Mouse (Mus musculus) intestine, embryonic 14.5 days (tissue): ENCODE data around the gene Fndc5. TPM values are rescaled to one million over a fixed set of nuclear protein-coding genes. Genes with fewer than 3 reads are reported as not detected.

Experiments
- polyA plus RNA-seq: library from polyadenylated mRNA; unstranded; fragments of >200 nt; fragmentation: Nextera tagmentation; extraction: Ambion mirVana; gene quantifications from 2 replicates; pipeline ENCODE4 v1.2.1, GENCODE M21; 2014

Fndc5 gene
- polyA plus RNA-seq, 1 experiment from 2014 or later, result 2.4 TPM

Other genes starting within 250 kb of the Fndc5 start
- 17.5 and 20.1 TPM in 2 replicates for gene Azin2, start 174.6 kb upstream of the Fndc5 start, polyA plus RNA-seq
- 183 and 184 TPM in 2 replicates for gene Ak2, start 145.0 kb upstream of the Fndc5 start, polyA plus RNA-seq
- gene Rnf19b, start 78.7 kb upstream of the Fndc5 start, polyA plus RNA-seq, result 7.4 and 8.4 TPM in 2 replicates
- gene Tmem54, start 31.5 kb upstream of the Fndc5 start, polyA plus RNA-seq, result 32.2 and 45.9 TPM in 2 replicates
- gene Hpca, start 15.0 kb upstream of the Fndc5 start, polyA plus RNA-seq, result 2.2 and 2.7 TPM in 2 replicates
- gene S100pbp, start 52.7 kb downstream of the Fndc5 start, polyA plus RNA-seq, result 14.6 and 19.5 TPM in 2 replicates
- gene Yars, start 52.8 kb downstream of the Fndc5 start, polyA plus RNA-seq, result 92.9 and 97.2 TPM in 2 replicates
- gene C77080, start 124.4 kb downstream of the Fndc5 start, polyA plus RNA-seq, result 7.2 and 7.4 TPM in 2 replicates
- gene Sync, start 150.6 kb downstream of the Fndc5 start, polyA plus RNA-seq, result 1.3 and 2.1 TPM in 2 replicates
- gene Rbbp4, start 198.4 kb downstream of the Fndc5 start, polyA plus RNA-seq, result 333 and 352 TPM in 2 replicates
- gene Zbtb8os, start 198.7 kb downstream of the Fndc5 start, polyA plus RNA-seq, result 46.9 and 51.3 TPM in 2 replicates
- gene Zbtb8a, start 241.1 kb downstream of the Fndc5 start, polyA plus RNA-seq, result 7.6 and 11.1 TPM in 2 replicates